Mouse (Mus musculus): Measurements from ENCODE around the gene Olfr424.

Olfr424 gene

GRCm38 (mm10) chr1:174131217-174131616 is at the start of gene Olfr424:
Gene Olfr424, plus strand, starts transcription at chr1:174131517.
- no peak for DNase-seq (ENCODE audit: low read depth, low spot score)

DNA sequence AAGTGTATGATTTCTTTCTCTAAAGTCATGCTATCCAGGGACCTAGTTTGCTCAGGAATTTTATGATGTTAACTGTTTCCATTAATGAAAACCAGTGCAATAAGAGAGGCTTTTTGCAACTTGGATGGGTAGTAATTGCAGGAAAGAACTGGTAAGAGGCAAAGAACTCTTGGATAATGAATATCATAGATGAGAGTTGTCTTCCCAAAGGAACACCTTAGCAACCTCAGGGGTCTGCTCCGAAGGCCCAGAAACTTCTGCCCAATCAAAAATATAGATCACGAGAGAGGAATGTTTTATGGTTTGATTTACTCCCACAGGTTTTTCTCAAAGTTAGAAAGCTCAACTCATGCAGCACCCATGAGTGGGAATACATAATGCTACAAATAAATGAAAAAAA is 47.3 kb upstream of the Olfr424 start, which contains the start of gene Olfr429:
Gene Olfr429 (plus strand): TSS at position 301 of the 400 bp plus-strand sequence.
- DNase-seq (ENCODE audit: low read depth, low spot score): no peak

- DNase-seq (ENCODE audit: low read depth, low spot score): no peak
These were observed 34.7 kb upstream of the Olfr424 start, which contains the start of gene Olfr427 for GRCm38 (mm10) chr1:174096591-174096990. Gene Olfr427, plus strand, starts transcription at chr1:174096891.

DNA sequence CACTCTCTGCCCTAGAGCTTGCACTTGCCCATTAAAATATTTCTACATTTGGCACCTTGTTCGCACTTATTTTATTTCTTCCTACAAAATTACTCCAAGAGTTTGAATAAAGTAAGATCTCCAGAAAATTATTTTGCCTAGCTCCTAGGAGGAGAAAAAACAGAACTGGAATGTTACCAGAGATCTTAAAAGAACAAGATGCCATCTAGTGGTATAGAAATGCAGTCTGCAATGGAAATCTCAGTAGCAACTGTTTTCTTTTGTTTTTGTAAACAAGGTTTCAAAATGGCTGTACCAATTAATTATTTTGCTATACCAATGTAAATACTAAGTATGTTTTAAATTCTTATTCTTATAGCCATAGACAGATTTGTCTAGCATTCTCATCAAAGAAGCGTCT is 27.6 kb upstream of the Olfr424 start:
- DNase-seq (ENCODE audit: low read depth, low spot score): no peak

DNA sequence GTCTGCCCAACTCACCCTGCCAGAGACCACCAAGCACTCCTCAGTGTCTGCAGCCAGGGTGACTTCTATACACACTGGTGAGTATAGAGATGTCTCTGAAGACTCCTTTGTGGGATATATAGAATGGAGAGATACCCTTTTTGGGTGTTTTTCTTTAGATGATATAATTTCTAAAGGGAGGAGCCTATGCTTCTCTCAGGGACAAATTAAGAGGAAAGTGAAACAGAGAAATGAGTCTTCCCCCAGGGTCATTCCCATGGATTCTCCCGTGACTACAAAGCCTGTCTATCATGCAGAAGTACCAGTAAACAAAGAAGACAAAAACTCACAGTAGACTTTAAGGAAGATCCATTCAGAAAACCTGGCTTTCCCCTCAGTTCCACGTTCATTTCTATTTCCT is 10.3 kb upstream of the Olfr424 start, which contains the start of gene Olfr231:
Gene Olfr231 (minus strand): TSS at position 101 of the 400 bp plus-strand sequence.
- no peak for DNase-seq (ENCODE audit: low read depth, low spot score)

- DNase-seq (ENCODE audit: low read depth, low spot score): no peak
These were observed 682 bp downstream of the Olfr424 start for GRCm38 (mm10) chr1:174131999-174132398.

DNA sequence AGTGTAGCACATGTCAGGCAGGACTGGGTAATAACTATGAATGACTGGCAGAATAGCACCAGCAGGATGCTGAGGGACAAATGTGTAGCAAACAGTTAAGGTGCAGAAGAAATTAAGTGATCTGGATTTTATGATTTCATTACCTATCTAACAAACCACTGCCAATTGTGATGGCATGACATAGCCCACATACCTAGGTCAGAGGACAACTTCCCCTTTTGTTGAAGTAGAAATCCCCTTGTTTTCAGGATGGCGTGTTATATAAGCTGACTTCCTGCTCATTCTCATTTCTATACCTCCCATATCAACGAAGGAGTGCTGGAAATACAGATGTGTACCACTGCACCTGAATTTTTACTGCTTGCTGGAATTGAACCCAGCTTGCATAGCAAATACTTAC is 10.1 kb downstream of the Olfr424 start:
- DNase-seq (ENCODE audit: low read depth, low spot score): no peak

GRCm38 (mm10) chr1:174146696-174147095 is 15.4 kb downstream of the Olfr424 start:
- no peak for DNase-seq (ENCODE audit: low read depth, low spot score)

DNA sequence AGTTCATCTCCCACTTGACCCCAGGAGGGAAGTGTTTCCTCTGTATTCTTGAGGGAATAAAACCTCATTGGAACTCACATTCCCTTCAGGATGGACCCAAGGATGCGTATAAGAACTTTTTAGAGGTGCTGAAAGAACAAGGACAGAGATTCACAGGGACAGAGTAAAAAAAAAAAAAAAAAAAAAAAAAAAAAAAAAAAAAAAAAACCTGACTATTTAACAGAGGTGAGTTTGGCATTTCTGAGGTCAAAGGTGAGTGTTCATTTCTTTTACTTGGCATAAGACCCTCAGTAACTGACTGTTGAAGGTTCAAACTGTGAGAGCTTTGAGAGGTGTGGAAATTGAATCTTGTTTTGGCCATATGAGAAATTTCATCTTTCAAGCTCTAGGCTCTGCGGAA is 18.0 kb downstream of the Olfr424 start:
- DNase-seq (ENCODE audit: low read depth, low spot score): no peak

DNA sequence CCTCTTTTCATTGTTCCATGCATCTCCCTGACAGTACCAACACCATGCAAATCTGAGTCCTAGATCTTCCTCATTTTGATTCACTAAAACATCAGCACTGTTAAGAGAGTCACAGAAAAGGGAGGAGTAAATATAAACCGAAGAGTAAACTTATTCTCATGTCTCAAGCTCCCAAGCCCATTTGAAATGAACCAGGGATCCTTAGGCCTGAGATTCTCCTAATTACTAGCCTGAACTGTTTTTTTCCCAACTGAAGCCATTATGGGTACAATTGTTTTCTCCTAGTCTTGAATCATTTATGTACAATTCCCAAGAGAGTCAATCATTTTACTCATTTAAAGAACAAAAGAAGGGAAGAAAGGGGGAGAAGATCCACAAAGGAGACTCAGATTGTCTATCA is 24.0 kb downstream of the Olfr424 start, which contains the start of gene Olfr420:
Gene Olfr420 (plus strand): TSS at position 301 of the 400 bp plus-strand sequence.
- DNase-seq (ENCODE audit: low read depth, low spot score): no peak

DNA sequence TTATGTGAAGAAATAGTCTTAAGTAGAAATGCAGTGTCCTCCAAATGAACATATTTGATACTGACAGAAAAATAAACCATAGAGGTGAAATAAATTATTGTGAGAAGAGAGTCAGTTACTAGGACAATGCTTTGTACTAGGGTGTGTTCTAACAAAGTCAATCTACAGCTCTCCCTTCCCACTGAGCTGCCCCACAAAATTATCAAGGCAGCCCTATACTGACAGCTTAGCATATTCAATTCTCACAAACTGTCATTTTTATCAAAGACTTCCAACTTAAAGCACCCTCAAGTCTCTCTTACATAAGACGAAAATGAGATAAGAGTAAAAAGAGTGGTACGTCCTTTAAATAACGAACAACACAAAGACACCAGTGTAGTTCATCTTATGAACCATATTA is 26.3 kb downstream of the Olfr424 start:
- no peak for DNase-seq (ENCODE audit: low read depth, low spot score)

DNA sequence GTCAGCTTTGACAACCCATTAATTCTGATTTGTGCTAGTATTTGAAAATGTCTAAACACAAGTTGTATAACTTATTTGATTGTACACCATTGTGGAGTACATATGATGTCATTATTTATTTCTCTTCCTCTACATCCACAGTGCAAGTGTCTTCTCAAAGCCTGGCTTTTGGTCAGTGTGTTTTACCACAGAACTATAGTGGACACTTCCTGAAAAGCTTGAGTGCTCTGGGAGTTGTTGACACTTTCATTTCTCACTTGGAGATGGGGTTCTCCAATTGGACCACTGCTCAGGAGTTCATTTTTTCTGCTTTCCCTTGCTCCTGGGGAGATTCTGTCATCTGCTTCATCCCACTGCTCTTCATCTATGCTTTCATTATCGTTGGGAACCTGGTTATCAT is 27.2 kb downstream of the Olfr424 start:
- DNase-seq (ENCODE audit: low read depth, low spot score): no peak

DNA sequence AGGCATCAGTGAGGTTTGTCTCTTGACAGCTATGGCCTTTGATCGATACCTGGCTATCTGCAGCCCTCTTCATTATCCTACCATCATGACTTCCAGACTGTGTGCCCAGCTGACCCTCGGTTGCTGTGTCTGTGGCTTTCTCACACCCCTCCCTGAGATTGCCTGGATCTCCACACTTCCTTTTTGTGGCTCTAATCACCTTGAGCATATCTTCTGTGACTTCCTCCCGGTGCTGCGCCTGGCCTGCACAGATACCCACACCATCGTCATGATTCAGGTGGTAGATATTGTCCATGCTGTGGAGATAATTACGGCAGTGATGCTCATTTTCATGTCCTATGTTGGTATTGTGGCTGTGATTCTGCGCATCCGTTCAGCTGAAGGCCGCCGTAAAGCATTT is 27.8 kb downstream of the Olfr424 start:
- no peak for DNase-seq (ENCODE audit: low read depth, low spot score)

DNA sequence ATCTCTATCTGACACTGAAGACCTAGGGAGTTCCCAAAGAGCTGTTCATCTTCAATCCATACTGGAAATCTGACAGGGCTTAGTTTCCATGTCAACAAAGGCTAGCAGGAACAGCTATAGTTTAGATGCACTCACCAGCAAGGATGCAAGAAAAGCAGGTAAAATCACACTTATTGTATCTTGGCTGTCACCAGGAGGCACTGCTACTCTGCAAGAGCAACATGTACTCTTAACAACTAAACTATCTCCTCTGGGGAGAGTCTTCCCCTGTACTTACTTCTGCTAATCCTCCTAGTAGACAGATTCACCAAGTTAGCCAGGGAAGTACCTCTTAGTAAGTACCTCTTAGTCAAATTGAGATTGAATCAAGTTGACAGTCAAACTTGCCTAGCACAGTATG is 37.7 kb downstream of the Olfr424 start:
- no peak for DNase-seq (ENCODE audit: low read depth, low spot score)

- no peak for DNase-seq (ENCODE audit: low read depth, low spot score)
These were observed 39.6 kb downstream of the Olfr424 start for GRCm38 (mm10) chr1:174170706-174171501.

GRCm38 (mm10) chr1:174171537-174171936 is 40.2 kb downstream of the Olfr424 start:
- DNase-seq (ENCODE audit: low read depth, low spot score): no peak

- DNase-seq (ENCODE audit: low read depth, low spot score): no peak
These were observed 41.3 kb downstream of the Olfr424 start, which contains the start of gene Spta1 for GRCm38 (mm10) chr1:174172605-174173004. Gene Spta1, plus strand, starts transcription at chr1:174172776.

Data from forelimb bud, embryonic 11.5 days (tissue).